Mouse (Mus musculus) stomach, postnatal 0 days (tissue): Measurements from ENCODE around the gene Dlg1.

ENCODE experiments used
- CTCF ChIP-seq: IDR thresholded peaks from 2 replicates; pipeline ENCODE4 v1.5.1; 2016; ENCODE audit warnings: antibody characterized with exemption, low read depth, mild to moderate bottlenecking, moderate library complexity
- EP300 ChIP-seq: optimal IDR thresholded peaks from 2 replicates; pipeline ENCODE3; 2016; ENCODE audit warnings: antibody characterized with exemption

DNA sequence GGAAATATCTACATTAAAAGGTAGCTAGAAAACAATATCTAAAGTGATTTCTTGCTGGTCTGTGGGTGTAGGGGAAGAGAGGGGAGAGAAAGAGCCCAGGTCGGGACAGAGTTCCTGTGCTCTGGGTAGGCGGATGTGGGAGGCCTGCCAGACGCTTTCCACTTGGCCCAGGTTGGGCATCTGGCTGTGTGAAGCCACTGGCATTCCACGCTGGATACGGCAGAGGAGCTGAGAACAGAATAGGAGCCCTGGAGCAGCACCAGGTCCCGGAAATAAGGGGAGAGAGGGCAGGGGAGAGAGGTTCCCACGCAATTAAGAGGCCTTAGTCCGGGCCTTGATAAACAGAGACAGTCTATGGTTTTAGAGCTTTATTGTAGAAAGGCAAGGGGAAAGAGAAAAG is 77.0 kb downstream of the Dlg1 start:
- TF ChIP-seq CTCF: no peak
- TF ChIP-seq EP300: no peak
